In genomic region chr10:77530140-77530539, GRCm38 (mm10) we compare ENCODE assay signal across 11 mouse cellular contexts. TPM values are rescaled to one million over a fixed set of nuclear protein-coding genes. Genes with fewer than 3 reads are reported as not detected.
DNase-seq lines count a peak whose midpoint lies in the region; ATAC-seq lines count a peak whose summit lies in the region.
"Had no signal": no experiment of that assay in that cellular context is flagged by ENCODE, and none has a peak within 500 bp of the region (broad histone marks: within the 10 kb centered on the region; RNA-seq: fewer than 3 reads in every experiment).

Gene Itgb2 (plus strand): TSS chr10:77530252.

- no peaks in the 10 kb centered on the region for H3K36me3 ChIP-seq in heart, embryonic 12.5 days
- no peaks in the 10 kb centered on the region for H3K36me3 ChIP-seq in erythroblast, embryonic 14.5 days (ENCODE audit: control insufficient read depth)
- H3K36me3 ChIP-seq: embryonic facial prominence, embryonic 13.5 days; midbrain, embryonic 13.5 days had no signal

- no peak for ATAC-seq in heart, embryonic 12.5 days (ENCODE audit: insufficient number of reproducible peaks, low FRiP score)
- ATAC-seq: midbrain, embryonic 13.5 days had no signal

- H3K4me2 ChIP-seq in heart, embryonic 12.5 days, result 0 out of 2 replicates have a peak within 1 kb of the TSS, but pooled peaks have one; percentile 2
- H3K4me2 ChIP-seq: embryonic facial prominence, embryonic 13.5 days; midbrain, embryonic 13.5 days had no signal

- no peak within 1 kb of the TSS for H3K9ac ChIP-seq in heart, embryonic 12.5 days
- H3K9ac ChIP-seq: embryonic facial prominence, embryonic 13.5 days; midbrain, embryonic 13.5 days had no signal

- H3K27me3 ChIP-seq in heart, embryonic 12.5 days (replicated peaks), result peaks cover 5% of the 10 kb centered on the region; the same call in 1 of the 2 replicates
- H3K27me3 ChIP-seq in erythroblast, embryonic 14.5 days (ENCODE audit: control insufficient read depth), result no peaks in the 10 kb centered on the region
- H3K27me3 ChIP-seq: embryonic facial prominence, embryonic 13.5 days; midbrain, embryonic 13.5 days had no signal

- DNase-seq in heart, adult 8-10 months (ENCODE audit: low spot score), result no peak
- peak; percentile 69 for DNase-seq in lung, postnatal 25 days (ENCODE audit: low spot score)
- DNase-seq in thymus, adult 18-20 months, result peak; percentile 82 to 91
- DNase-seq in embryo, embryonic 10.5 days (ENCODE audit: low spot score), result no peak
- no peak for DNase-seq in Muller cell, postnatal 12 days (ENCODE audit: inconsistent ontology term)
- DNase-seq in gastrocnemius, postnatal 36 days, result no peak

- H3K4me3 ChIP-seq in heart, embryonic 12.5 days, result no peak within 1 kb of the TSS
- H3K4me3 ChIP-seq in erythroblast, embryonic 14.5 days (replicated peaks), result peak within 1 kb of the TSS; percentile 21
- H3K4me3 ChIP-seq: embryonic facial prominence, embryonic 13.5 days; midbrain, embryonic 13.5 days had no signal

- peak within 1 kb of the TSS; percentile 8; the same call in 1 of the 2 replicates for H3K27ac ChIP-seq in heart, embryonic 12.5 days (ENCODE audit: poor library complexity, severe bottlenecking)
- H3K27ac ChIP-seq: embryonic facial prominence, embryonic 13.5 days; kidney, postnatal 0 days; midbrain, embryonic 13.5 days had no signal

- intact Hi-C loops in gastrocnemius, postnatal 36 days (cut with DNase I), result no loop called here

- WGBS in heart, embryonic 12.5 days, result 42% methylated on average over 9 of the region's 9 CpGs

- no peaks in the 10 kb centered on the region for H3K9me3 ChIP-seq in heart, embryonic 12.5 days (replicated peaks)
- no peaks in the 10 kb centered on the region for H3K9me3 ChIP-seq in erythroblast, embryonic 14.5 days (ENCODE audit: control insufficient read depth, low read length)
- H3K9me3 ChIP-seq: embryonic facial prominence, embryonic 13.5 days; midbrain, embryonic 13.5 days had no signal

- H3K4me1 ChIP-seq in heart, embryonic 12.5 days (replicated peaks), result peaks cover 24% of the 10 kb centered on the region
- peaks cover 45% of the 10 kb centered on the region for H3K4me1 ChIP-seq in erythroblast, embryonic 14.5 days (ENCODE audit: control insufficient read depth)
- H3K4me1 ChIP-seq: embryonic facial prominence, embryonic 13.5 days; midbrain, embryonic 13.5 days had no signal

RNA-seq across cellular contexts. Expression of gene Itgb2, which starts in this region (rescaled TPM):
- 1.5 and 2.5 TPM in 2 replicates for polyA plus RNA-seq in heart, embryonic 12.5 days (2016; fragmentation: Nextera tagmentation; extraction: Ambion mirVana)
- total RNA-seq in heart, adult 8-10 months (2022), result 10 to 100 TPM in 1 of 4 experiments, 1 to 10 TPM in 3; 3.3 to 25.5 (median 3.7) TPM
- 0.14 and 0.23 TPM in 2 replicates for polyA plus RNA-seq in erythroblast, embryonic 14.5 days (2012)
- total RNA-seq in gastrocnemius, postnatal 36 days (2021), result 1 to 10 TPM; 1.5 to 1.8 TPM

Comparison
In these comparisons a context has a peak if more than half of its experiments do, and no peak if none do; other contexts are left out.
1. DNase-seq: peak in lung, postnatal 25 days (single experiment) and thymus, adult 18-20 months (2 of 2); none in heart, adult 8-10 months (single experiment), embryo, embryonic 10.5 days (single experiment), Muller cell, postnatal 12 days (single experiment) and gastrocnemius, postnatal 36 days (0 of 2).